Mouse (Mus musculus): Measurements from ENCODE around the gene Glcci1. TPM values are rescaled to one million over a fixed set of nuclear protein-coding genes. Genes with fewer than 3 reads are reported as not detected.

The Glcci1 gene
- total RNA-seq, 2 experiments from 2014 or later = 1.7 to 4.2 TPM

- no peak for ATAC-seq (replicated peaks; ENCODE audit: low FRiP score, poor library complexity, severe bottlenecking)
Measured at GRCm38 (mm10) chr6:8492248-8492647, 17.2 kb upstream of the Glcci1 start.

- ATAC-seq (replicated peaks; ENCODE audit: low FRiP score, poor library complexity, severe bottlenecking) = no peak
Measured at GRCm38 (mm10) chr6:8495109-8495826, 14.1 kb upstream of the Glcci1 start.

GRCm38 (mm10) chr6:8495827-8496222 is 13.6 kb upstream of the Glcci1 start:
- ATAC-seq (replicated peaks; ENCODE audit: low FRiP score, poor library complexity, severe bottlenecking) = no peak

- no peak for ATAC-seq (replicated peaks; ENCODE audit: low FRiP score, poor library complexity, severe bottlenecking)
Measured at GRCm38 (mm10) chr6:8497234-8497867, 12.0 kb upstream of the Glcci1 start.

- no peak for ATAC-seq (replicated peaks; ENCODE audit: low FRiP score, poor library complexity, severe bottlenecking)
Measured at GRCm38 (mm10) chr6:8497868-8498257, 11.5 kb upstream of the Glcci1 start.

GRCm38 (mm10) chr6:8498961-8499360 is 10.4 kb upstream of the Glcci1 start:
- ATAC-seq (replicated peaks; ENCODE audit: low FRiP score, poor library complexity, severe bottlenecking) = no peak

GRCm38 (mm10) chr6:8503953-8504352 is 5.4 kb upstream of the Glcci1 start:
- no peak for ATAC-seq (replicated peaks; ENCODE audit: low FRiP score, poor library complexity, severe bottlenecking)

- ATAC-seq (replicated peaks; ENCODE audit: low FRiP score, poor library complexity, severe bottlenecking) = no peak
Measured at GRCm38 (mm10) chr6:8504521-8505228, 4.7 kb upstream of the Glcci1 start.

- ATAC-seq (replicated peaks; ENCODE audit: low FRiP score, poor library complexity, severe bottlenecking) = no peak
Measured at GRCm38 (mm10) chr6:8506631-8507030, 2.8 kb upstream of the Glcci1 start.

GRCm38 (mm10) chr6:8508883-8509536 is 390 bp upstream of the Glcci1 start:
- ATAC-seq (replicated peaks; ENCODE audit: low FRiP score, poor library complexity, severe bottlenecking) = peak; percentile 97

- ATAC-seq (replicated peaks; ENCODE audit: low FRiP score, poor library complexity, severe bottlenecking) = peak; percentile 36; the same call in 1 of the 2 replicates
Measured at GRCm38 (mm10) chr6:8509961-8510863, 812 bp downstream of the Glcci1 start.

GRCm38 (mm10) chr6:8510864-8511428 is 1.5 kb downstream of the Glcci1 start:
- no peak for ATAC-seq (replicated peaks; ENCODE audit: low FRiP score, poor library complexity, severe bottlenecking)

- no peak for ATAC-seq (replicated peaks; ENCODE audit: low FRiP score, poor library complexity, severe bottlenecking)
Measured at GRCm38 (mm10) chr6:8511447-8511846, 2.0 kb downstream of the Glcci1 start.

- ATAC-seq (replicated peaks; ENCODE audit: low FRiP score, poor library complexity, severe bottlenecking) = no peak
Measured at GRCm38 (mm10) chr6:8512416-8512815, 3.0 kb downstream of the Glcci1 start.

GRCm38 (mm10) chr6:8519687-8520086 is 10.3 kb downstream of the Glcci1 start:
- ATAC-seq (replicated peaks; ENCODE audit: low FRiP score, poor library complexity, severe bottlenecking) = no peak

- ATAC-seq (replicated peaks; ENCODE audit: low FRiP score, poor library complexity, severe bottlenecking) = no peak
Measured at GRCm38 (mm10) chr6:8521231-8521630, 11.8 kb downstream of the Glcci1 start.

- ATAC-seq (replicated peaks; ENCODE audit: low FRiP score, poor library complexity, severe bottlenecking) = no peak
Measured at GRCm38 (mm10) chr6:8524717-8525116, 15.3 kb downstream of the Glcci1 start.

- ATAC-seq (replicated peaks; ENCODE audit: low FRiP score, poor library complexity, severe bottlenecking) = peak; percentile 46
Measured at GRCm38 (mm10) chr6:8531104-8531894, 21.9 kb downstream of the Glcci1 start.
